Mouse (Mus musculus) testis, postnatal 10 days (tissue): Measurements from ENCODE around the gene Hebp2.

ENCODE experiments used
- DNase-seq: peaks from one replicate; pipeline ENCODE4 v3.0.0; 2021; ENCODE audit warnings: low spot score

Hebp2 gene

DNA sequence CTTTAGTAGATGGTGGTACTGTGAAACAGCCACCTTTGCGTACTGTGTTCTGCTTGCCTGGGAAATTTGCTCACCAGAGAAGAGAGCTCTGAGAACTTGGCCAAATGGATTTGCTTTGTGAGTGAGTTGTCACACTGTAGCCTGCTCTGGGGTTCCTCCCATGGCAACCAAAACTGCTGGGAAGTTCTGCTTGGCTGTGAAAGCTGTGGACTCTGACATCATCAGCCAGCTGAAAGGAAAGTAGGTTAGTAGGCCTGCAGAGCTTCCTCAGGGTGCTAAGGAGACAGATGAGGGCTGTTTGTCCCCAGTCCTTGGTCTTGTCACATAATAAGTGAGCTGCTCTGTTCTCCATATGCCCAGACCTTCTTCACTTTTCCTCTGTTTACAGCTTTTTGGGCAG lies 37.3 kb downstream of the Hebp2 start:
- no peak for DNase-seq

DNA sequence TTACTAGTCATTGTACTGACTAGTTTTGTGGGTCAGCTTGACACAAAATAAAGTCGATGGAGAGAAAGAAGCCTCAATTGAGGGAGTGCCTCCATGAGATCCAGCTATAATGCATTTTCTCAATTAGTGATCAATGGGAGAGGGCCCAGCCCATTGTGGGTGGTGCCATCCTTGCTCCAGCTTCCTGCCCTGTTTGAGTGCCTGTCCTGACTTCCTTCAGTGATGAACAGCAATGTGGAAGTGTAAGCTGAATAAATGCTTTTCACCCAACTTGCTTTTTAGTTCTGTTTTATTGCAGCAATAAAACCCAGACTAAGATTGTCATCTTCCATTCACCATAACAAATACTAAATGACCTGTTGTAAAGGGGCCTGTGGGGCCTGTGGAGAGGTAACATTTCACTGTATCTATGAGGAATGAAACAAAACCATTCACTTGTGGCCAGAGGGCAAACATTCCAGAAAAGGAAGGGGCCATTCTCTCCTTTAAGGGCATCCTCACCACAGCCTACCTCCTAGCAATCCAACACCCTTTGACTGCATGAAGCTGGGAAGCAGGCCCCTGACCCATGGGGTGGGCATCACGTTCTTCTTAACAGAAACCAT lies 37.9 kb downstream of the Hebp2 start:
- no peak for DNase-seq

DNA sequence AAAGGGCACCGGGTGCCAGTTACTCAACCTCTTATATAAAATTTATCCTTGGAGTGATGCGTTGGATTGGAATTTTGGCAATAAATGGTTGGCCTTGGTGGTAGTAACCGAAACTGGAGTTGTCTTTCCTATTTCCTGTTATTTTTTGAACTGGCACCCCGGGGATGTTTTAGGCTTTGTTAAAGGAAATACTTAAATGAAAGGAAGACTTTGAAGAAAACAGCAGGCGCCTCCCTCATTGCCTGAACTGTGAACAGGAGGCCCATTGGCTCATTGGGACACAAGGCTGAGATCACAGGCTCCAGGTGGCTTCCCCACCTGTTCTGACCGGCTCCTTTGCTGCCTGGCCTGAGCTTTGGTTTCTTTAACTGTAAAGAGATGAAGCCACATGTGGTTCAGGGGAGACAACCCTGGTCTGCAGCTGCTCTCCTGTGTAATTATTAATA lies 39.4 kb downstream of the Hebp2 start:
- DNase-seq: no peak

DNA sequence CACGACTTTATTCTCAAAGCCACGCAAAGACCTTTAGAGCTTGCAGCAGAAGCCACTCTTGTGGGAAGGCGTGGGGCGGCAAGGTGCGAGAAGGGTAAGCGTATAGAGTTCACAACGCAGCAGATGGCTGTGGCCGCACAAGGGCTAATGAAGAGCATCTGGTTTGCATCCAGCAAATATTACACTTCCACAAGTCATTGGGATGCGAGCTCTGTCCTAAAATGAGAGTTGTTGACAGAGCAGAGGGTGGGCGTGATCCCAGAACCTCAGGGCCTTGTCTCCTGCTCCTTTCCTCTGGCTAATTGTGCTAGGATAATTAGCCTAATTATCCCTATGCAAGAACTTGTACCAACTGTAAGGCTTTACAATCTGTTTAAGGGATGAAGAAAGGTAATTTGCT lies 40.2 kb downstream of the Hebp2 start:
- no peak for DNase-seq

DNA sequence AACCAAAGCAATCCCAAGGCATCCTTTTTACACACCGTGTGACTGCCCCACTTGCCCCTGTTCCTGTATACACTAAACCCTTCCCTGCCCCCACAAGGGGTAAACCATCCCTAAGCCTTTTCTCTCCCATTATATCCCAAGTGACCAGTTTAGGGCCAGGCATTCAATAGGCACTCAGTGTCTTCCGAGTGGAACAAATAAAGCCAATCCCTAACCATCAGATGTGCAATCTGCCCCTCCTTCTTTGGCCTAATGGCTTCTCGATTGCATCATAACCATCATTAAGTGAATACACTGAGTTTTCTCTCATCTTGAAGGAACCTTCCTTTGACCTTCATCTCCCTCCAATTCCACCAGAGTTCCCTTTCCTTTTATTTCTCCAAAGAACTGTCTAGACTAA lies 43.9 kb downstream of the Hebp2 start:
- DNase-seq: no peak

DNA sequence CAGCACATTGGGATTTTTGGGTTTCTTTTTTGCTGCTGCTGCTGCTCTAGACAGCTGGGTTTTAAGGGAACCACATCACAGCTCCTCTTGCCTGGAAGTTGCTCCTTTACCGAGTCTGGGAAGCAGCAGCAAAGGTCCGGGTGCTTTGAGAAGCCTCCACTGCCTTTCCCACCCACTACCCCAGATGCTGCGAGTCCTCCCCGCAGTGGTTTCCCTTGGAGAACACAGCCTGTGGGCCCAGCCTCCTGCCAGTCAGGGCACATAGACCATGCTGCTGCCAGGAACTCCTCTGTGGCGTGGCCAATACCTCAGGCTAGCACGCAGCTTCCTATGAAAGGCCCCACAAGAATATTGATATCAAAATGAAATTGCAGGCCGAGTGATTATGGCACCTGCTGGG lies 48.8 kb downstream of the Hebp2 start:
- no peak for DNase-seq

DNA sequence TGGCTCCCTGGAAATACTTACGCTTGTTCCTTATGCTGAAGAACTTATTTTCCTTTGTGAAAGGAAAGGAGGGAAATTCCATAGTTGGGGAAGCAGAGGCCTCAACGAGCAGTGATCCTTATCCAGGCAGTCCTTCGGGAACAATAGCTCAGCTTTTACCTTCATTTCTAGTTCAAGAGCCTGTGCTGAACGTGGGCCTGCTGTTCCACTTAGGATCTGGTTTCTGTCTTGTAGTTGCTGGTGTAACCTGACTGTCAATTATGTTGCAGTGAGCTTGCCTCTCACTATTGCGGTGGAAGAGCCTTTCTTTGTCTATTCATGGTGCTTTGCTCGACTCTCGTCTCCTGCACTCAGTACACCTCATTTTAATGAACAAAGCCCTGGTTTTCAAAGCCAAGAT lies 51.6 kb downstream of the Hebp2 start:
- DNase-seq: no peak

DNA sequence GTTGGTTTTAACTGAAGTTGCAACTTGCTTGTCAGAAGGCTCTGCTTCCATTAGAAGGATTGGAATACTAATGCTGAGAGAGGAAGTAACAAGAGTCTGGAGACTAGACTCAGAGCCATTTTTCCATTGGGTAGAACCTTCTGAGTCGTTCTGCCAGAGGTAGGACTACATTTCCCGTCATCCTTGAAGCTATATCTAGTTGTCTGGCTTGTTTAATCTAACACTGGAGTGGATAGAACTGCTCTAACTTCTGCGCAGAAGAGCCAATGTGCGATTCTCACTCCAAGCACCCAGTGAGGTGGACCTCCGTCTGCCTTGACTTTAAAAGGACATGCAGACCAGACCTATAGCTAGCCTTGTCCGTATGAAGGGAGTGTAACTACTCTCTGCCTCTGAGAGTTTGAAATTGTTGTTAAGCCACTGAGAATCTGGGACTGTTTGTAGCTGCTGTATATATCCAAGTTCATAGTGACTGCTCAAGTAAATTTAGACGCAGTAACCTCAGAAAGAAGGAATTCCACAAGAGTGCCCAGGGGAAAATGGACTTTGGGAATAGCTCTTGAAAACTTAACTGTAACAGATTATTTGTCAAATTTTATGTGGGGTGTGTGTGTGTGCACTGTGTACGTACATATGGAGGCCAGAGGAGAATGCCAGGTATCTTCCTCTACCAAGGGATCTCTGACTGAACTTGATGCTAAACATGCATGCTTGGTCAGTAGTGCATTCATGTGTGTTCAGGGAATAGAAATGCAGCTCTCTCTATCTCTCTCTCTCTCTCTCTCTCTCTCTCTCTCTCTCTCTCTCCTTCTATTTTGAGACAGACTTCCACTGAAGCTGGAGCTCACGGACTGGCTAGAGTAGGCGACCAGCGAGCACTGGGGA lies 52.6 kb downstream of the Hebp2 start:
- DNase-seq: no peak

DNA sequence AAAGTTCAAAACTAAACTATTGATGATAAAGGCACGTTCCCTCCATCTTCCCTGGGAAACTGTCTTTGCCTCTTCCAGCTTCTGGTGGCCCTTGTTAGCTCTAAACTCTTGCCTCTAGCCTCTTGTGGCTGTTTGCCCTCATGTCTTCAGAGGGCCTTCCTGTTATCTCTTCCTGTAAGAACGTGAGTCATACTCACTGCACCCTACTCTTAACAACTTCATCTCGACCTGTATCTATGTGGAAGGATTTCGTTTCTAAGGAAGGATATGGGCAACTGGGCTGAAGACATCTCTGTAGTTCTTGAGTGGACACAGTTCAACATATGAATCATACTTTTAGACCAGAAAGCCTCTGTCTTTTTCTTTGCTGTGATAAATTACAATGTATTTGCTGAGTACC lies 53.9 kb downstream of the Hebp2 start:
- DNase-seq: no peak

DNA sequence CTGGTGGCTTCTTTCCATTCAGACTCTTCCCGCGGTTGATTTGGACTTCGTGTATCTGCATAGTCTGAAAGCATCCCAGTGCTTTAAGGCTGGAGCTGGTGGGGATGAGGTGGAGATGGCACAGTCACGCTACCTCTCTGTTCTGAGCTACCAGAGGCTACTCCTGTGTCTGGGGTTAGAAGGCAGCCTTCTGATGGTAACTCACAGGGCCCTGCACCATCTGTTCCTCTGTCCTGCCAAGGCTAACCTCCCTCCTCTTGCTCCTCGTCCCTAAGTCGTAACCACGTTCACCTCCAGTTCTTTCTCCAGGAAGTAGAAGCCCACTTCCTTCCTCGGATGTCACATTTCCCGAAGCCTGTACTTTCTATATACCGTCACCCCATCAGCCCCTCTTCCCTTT lies 55.9 kb downstream of the Hebp2 start:
- DNase-seq: no peak
